Comparison of ENCODE assay signal across 9 mouse cellular contexts in the genomic region with DNA sequence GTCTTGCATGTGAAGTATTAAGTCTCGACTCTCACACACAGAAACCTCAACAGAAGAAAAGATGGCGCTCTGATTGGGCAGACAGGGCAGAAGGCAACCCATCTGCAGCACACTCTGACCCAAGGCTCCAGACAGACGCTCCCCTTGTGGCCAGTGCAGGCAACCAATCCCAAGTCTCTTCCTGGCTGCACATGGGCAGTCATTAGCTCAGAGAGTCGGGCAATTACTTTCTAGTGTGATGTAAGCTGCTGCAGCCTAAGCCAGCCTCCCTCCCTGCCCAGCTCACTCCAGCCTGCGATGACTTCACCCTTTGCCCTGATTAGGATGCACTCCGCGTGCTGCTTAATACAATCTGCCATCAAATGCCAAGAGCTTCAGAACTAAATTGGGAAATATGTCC.
DNase-seq lines count a peak whose midpoint lies in the region; ATAC-seq and TF ChIP-seq lines count a peak whose summit lies in the region.
"Had no signal": no experiment of that assay in that cellular context is flagged by ENCODE, and none has a peak within 500 bp of the region (broad histone marks: within the 10 kb centered on the region; RNA-seq: fewer than 3 reads in every experiment).

No protein-coding gene starts in this region.

- no peak overlapping the region; the same call in 1 of the 2 replicates for H3K27ac ChIP-seq in embryonic facial prominence, embryonic 10.5 days (replicated peaks)
- H3K27ac ChIP-seq in heart, embryonic 15.5 days, result peak overlapping the region; percentile 53
- H3K27ac ChIP-seq in limb, embryonic 14.5 days (replicated peaks; ENCODE audit: low read depth, low read length), result no peak overlapping the region
- H3K27ac ChIP-seq: liver, embryonic 15.5 days had no signal

- no peaks in the 10 kb centered on the region for H3K27me3 ChIP-seq in embryonic facial prominence, embryonic 10.5 days (replicated peaks; ENCODE audit: low read depth, poor library complexity, severe bottlenecking)
- no peaks in the 10 kb centered on the region for H3K27me3 ChIP-seq in heart, embryonic 15.5 days
- no peaks in the 10 kb centered on the region for H3K27me3 ChIP-seq in limb, embryonic 14.5 days (ENCODE audit: control insufficient read depth, insufficient read depth, low read length)
- H3K27me3 ChIP-seq: liver, embryonic 15.5 days had no signal

- H3K36me3 ChIP-seq in embryonic facial prominence, embryonic 10.5 days (replicated peaks), result peaks cover 82% of the 10 kb centered on the region
- peaks cover 36% of the 10 kb centered on the region for H3K36me3 ChIP-seq in heart, embryonic 15.5 days
- peaks cover 41% of the 10 kb centered on the region for H3K36me3 ChIP-seq in limb, embryonic 14.5 days (ENCODE audit: control insufficient read depth, insufficient read depth, low read length)

- 60% methylated on average over 7 of the region's 7 CpGs for WGBS in embryonic facial prominence, embryonic 10.5 days
- 43% methylated on average over 7 of the region's 7 CpGs for WGBS in heart, embryonic 15.5 days
- WGBS in limb, embryonic 14.5 days, result 46% methylated on average over 7 of the region's 7 CpGs

- H3K9me3 ChIP-seq in embryonic facial prominence, embryonic 10.5 days, result no peaks in the 10 kb centered on the region
- H3K9me3 ChIP-seq in heart, embryonic 15.5 days (replicated peaks), result no peaks in the 10 kb centered on the region
- H3K9me3 ChIP-seq in limb, embryonic 14.5 days (ENCODE audit: control insufficient read depth, low read length), result no peaks in the 10 kb centered on the region
- H3K9me3 ChIP-seq: liver, embryonic 15.5 days had no signal

- TF ChIP-seq POLR2A in limb, embryonic 14.5 days (IDR thresholded peaks at IDR 0.05; ENCODE audit: borderline replicate concordance, extremely low read depth, insufficient read depth, insufficient read length), result no peak

- no peak overlapping the region for H3K9ac ChIP-seq in heart, embryonic 15.5 days
- no peak overlapping the region for H3K9ac ChIP-seq in limb, embryonic 14.5 days (ENCODE audit: low read depth, low read length, severe bottlenecking)
- H3K9ac ChIP-seq: liver, embryonic 15.5 days had no signal

- H3K4me2 ChIP-seq in heart, embryonic 15.5 days, result peak overlapping the region; percentile 26
- no peak overlapping the region for H3K4me2 ChIP-seq in limb, embryonic 14.5 days (replicated peaks; ENCODE audit: low read depth, low read length, severe bottlenecking)
- H3K4me2 ChIP-seq: liver, embryonic 15.5 days had no signal

- H3K4me3 ChIP-seq in embryonic facial prominence, embryonic 10.5 days, result no peak overlapping the region
- no peak overlapping the region for H3K4me3 ChIP-seq in heart, embryonic 15.5 days
- H3K4me3 ChIP-seq in limb, embryonic 14.5 days (replicated peaks; ENCODE audit: low read length), result no peak overlapping the region
- H3K4me3 ChIP-seq: liver, embryonic 15.5 days had no signal

- peak; percentile 42 for DNase-seq in gastrocnemius, adult 18-20 months (ENCODE audit: low spot score)
- no peak for DNase-seq in gastrocnemius, postnatal 4 days (ENCODE audit: low spot score in 2 of 2)
- peak; percentile 95 for DNase-seq in Muller cell, postnatal 12 days (ENCODE audit: inconsistent ontology term)
- DNase-seq in embryonic facial prominence, embryonic 10.5 days (ENCODE audit: low spot score), result peak; percentile 56
- DNase-seq in limb, embryonic 14.5 days (ENCODE audit: low spot score), result no peak
- no peak for DNase-seq in B cell, adult 2 months

- ATAC-seq in heart, embryonic 15.5 days (replicated peaks; ENCODE audit: insufficient number of reproducible peaks, insufficient read depth, low FRiP score, low read depth), result peak; percentile 78
- peak; percentile 39 for ATAC-seq in limb, embryonic 14.5 days (ENCODE audit: low FRiP score, low read depth)
- ATAC-seq in CD4-positive, CD25-positive, alpha-beta regulatory T cell, adult 4 months, result no peak

- H3K4me1 ChIP-seq in embryonic facial prominence, embryonic 10.5 days, result peaks cover 51% of the 10 kb centered on the region
- H3K4me1 ChIP-seq in heart, embryonic 15.5 days (replicated peaks), result peaks cover 41% of the 10 kb centered on the region
- H3K4me1 ChIP-seq in limb, embryonic 14.5 days (ENCODE audit: control insufficient read depth, insufficient read depth, low read length), result no peaks in the 10 kb centered on the region; the same call in 1 of the 2 replicates
- H3K4me1 ChIP-seq: liver, embryonic 15.5 days had no signal

Comparison
In these comparisons a context has a peak if more than half of its experiments do, and no peak if none do; other contexts are left out.
1. DNase-seq: peak in gastrocnemius, adult 18-20 months (single experiment), Muller cell, postnatal 12 days (single experiment) and embryonic facial prominence, embryonic 10.5 days (single experiment); none in gastrocnemius, postnatal 4 days (0 of 2), limb, embryonic 14.5 days (single experiment) and B cell, adult 2 months (0 of 2).